Mouse (Mus musculus) liver, embryonic 15.5 days (tissue): ENCODE measurements around the gene Chmp5. TPM values are rescaled to one million over a fixed set of nuclear protein-coding genes. Genes with fewer than 3 reads are reported as not detected.
"Not testable (repeated sequence)": the region's sequence is repeated elsewhere in the genome, so short reads cannot be mapped to it uniquely, and the experiment has no call there.

Source experiments
- ATAC-seq: fragments of 200-750 bp; cut with Nextera tagmentation; 2 replicates; pipeline ENCODE4 v1.8.0; 2017; ENCODE audit warnings: moderate number of reproducible peaks, mild to moderate bottlenecking, moderate library complexity; ENCODE audit not compliant: insufficient read depth
- H3K27ac ChIP-seq: fragments of 300-500 bp; sonication (generic); replicated peaks from 2 replicates; pipeline ENCODE4 v1.5.1; 2015; ENCODE audit warnings: mild to moderate bottlenecking, inconsistent platforms
- H3K27me3 ChIP-seq: fragments of 300-500 bp; sonication (generic); 2 replicates; pipeline ENCODE4 v1.6.1; 2015; ENCODE audit warnings: mild to moderate bottlenecking, inconsistent platforms
- H3K36me3 ChIP-seq: fragments of 300-500 bp; sonication (generic); replicated peaks from 2 replicates; pipeline ENCODE4 v1.6.1; 2015; ENCODE audit warnings: moderate library complexity, mild to moderate bottlenecking, inconsistent platforms
- H3K4me1 ChIP-seq: fragments of 300-500 bp; sonication (generic); replicated peaks from 2 replicates; pipeline ENCODE4 v1.6.1; 2015; ENCODE audit warnings: inconsistent platforms
- H3K4me2 ChIP-seq: fragments of 300-500 bp; sonication (generic); 2 replicates; pipeline ENCODE4 v1.6.1; 2015; ENCODE audit warnings: moderate library complexity, mild to moderate bottlenecking, inconsistent platforms
- H3K4me3 ChIP-seq: fragments of 300-500 bp; sonication (generic); replicated peaks from 2 replicates; pipeline ENCODE4 v1.5.1; 2015; ENCODE audit warnings: mild to moderate bottlenecking, inconsistent platforms
- H3K9ac ChIP-seq: fragments of 300-500 bp; sonication (generic); 2 replicates; pipeline ENCODE4 v1.6.1; 2015; ENCODE audit warnings: moderate library complexity, mild to moderate bottlenecking, inconsistent platforms
- H3K9me3 ChIP-seq: fragments of 300-500 bp; sonication (generic); replicated peaks from 2 replicates; pipeline ENCODE4 v1.6.1; 2016; ENCODE audit warnings: inconsistent platforms
- WGBS: fragments of 180-500 bp; shearing (Covaris S2); methylation state at CpG from one replicate; pipeline ENCODE4 v1.1.7; 2015; ENCODE audit warnings: mixed read lengths; ENCODE audit not compliant: insufficient replicate concordance; 5-methylcytosine and 5-hydroxymethylcytosine counted together
- polyA plus RNA-seq: library from polyadenylated mRNA; unstranded; fragments of >200 nt; fragmentation: Nextera tagmentation; extraction: Ambion mirVana; gene quantifications from 2 replicates; pipeline ENCODE4 v1.2.1, GENCODE M21; 2015

Chmp5 gene
- polyA plus RNA-seq, 1 experiment from 2014 or later = 42.4 TPM

DNA sequence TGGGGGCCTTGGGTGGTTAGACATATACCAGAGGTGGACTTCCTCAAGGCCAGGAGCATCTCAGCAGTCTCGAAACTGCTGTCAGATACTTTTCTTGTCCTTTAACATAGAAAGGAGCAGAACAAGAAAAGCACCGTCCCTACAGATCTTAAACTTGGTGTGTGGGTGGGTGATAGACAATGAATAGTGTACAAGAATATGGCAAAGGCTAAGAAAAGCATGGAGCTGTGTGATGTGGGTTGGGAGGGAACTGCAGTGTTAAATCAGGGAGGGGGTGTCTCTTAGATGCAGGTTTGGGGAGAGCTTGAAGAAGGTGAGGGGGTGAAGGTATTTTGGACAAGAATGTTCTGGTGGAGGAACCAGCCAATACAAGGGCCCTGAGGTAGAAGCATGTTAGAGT lies 27.6 kb upstream of the Chmp5 start:
- Histone ChIP-seq H3K9me3 (no peaks in the 10 kb centered on the region), H3K4me1 (peaks cover 10% of the 10 kb centered on the region), H3K27ac (no peak overlapping the region), H3K27me3 (no peaks in the 10 kb centered on the region; the same call in 1 of the 2 replicates), H3K4me2 (no peak overlapping the region), H3K4me3 (no peak overlapping the region), H3K36me3 (no peaks in the 10 kb centered on the region), H3K9ac (no peak overlapping the region)
- no peak for ATAC-seq
- WGBS = 54% methylated on average over 2 of the region's 2 CpGs

- Histone ChIP-seq H3K4me2 (no peak overlapping the region), H3K9me3 (no peaks in the 10 kb centered on the region), H3K36me3 (no peaks in the 10 kb centered on the region), H3K27me3 (no peaks in the 10 kb centered on the region; the same call in 1 of the 2 replicates), H3K9ac (no peak overlapping the region), H3K4me3 (no peak overlapping the region), H3K4me1 (peaks cover 10% of the 10 kb centered on the region), H3K27ac (no peak overlapping the region)
- no peak for ATAC-seq
- WGBS = 62% methylated on average over 3 of the region's 3 CpGs
These were observed 26.9 kb upstream of the Chmp5 start for GRCm38 (mm10) chr4:40921288-40921687.

GRCm38 (mm10) chr4:40923087-40923651 lies 25.0 kb upstream of the Chmp5 start:
- Histone ChIP-seq H3K4me1 (peaks cover 10% of the 10 kb centered on the region), H3K27me3 (no peaks in the 10 kb centered on the region; the same call in 1 of the 2 replicates), H3K9ac (no peak overlapping the region), H3K9me3 (no peaks in the 10 kb centered on the region), H3K4me3 (no peak overlapping the region), H3K4me2 (no peak overlapping the region), H3K36me3 (no peaks in the 10 kb centered on the region), H3K27ac (no peak overlapping the region)
- 61% methylated on average over 6 of the region's 6 CpGs for WGBS
- ATAC-seq = no peak

DNA sequence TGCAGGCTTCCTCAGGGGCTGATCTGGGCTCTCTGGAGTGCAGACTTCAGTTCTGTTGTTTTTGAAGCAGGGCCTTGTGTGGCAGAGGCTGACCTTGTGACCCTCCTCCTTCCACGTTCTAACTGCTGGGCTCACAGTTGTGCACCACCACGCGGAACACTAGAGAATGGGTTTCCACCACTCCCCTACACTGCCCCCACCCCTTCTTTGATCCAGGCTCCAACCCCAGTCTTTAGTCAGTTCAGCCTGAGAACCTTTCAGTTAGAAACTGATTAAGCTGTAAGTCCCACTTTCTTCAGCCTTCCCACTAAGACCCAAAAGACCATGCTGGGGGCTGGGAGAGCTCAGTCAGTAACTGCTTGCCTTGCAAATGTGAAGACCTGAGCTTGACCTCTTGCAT lies 22.6 kb upstream of the Chmp5 start:
- H3K4me2 ChIP-seq = no peak overlapping the region
- no peaks in the 10 kb centered on the region; the same call in 1 of the 2 replicates for H3K27me3 ChIP-seq
- no peak overlapping the region for H3K27ac ChIP-seq
- no peak for ATAC-seq
- no peaks in the 10 kb centered on the region for H3K9me3 ChIP-seq
- no peak overlapping the region for H3K4me3 ChIP-seq
- WGBS = 60% methylated on average over 3 of the region's 3 CpGs
- H3K36me3 ChIP-seq = no peaks in the 10 kb centered on the region
- no peaks in the 10 kb centered on the region for H3K4me1 ChIP-seq
- H3K9ac ChIP-seq = no peak overlapping the region

- ATAC-seq = no peak
- 73% methylated on average over 7 of the region's 7 CpGs for WGBS
- H3K9ac ChIP-seq = no peak overlapping the region
- no peaks in the 10 kb centered on the region for H3K9me3 ChIP-seq
- H3K4me2 ChIP-seq = no peak overlapping the region
- H3K4me3 ChIP-seq = no peak overlapping the region
- no peaks in the 10 kb centered on the region for H3K27me3 ChIP-seq
- peaks cover 21% of the 10 kb centered on the region; the same call in 1 of the 2 replicates for H3K36me3 ChIP-seq
- H3K4me1 ChIP-seq = peaks cover 3% of the 10 kb centered on the region; the same call in 1 of the 2 replicates
- no peak overlapping the region for H3K27ac ChIP-seq
These were observed 19.2 kb upstream of the Chmp5 start for GRCm38 (mm10) chr4:40929046-40929445.

GRCm38 (mm10) chr4:40933694-40934093 lies 14.5 kb upstream of the Chmp5 start:
- H3K9ac ChIP-seq = no peak overlapping the region
- 77% methylated on average over 5 of the region's 5 CpGs for WGBS
- no peaks in the 10 kb centered on the region for H3K9me3 ChIP-seq
- no peak overlapping the region for H3K4me2 ChIP-seq
- no peaks in the 10 kb centered on the region for H3K27me3 ChIP-seq
- no peak overlapping the region for H3K27ac ChIP-seq
- peaks cover 62% of the 10 kb centered on the region for H3K36me3 ChIP-seq
- H3K4me3 ChIP-seq = no peak overlapping the region
- no peak for ATAC-seq
- H3K4me1 ChIP-seq = peaks cover 14% of the 10 kb centered on the region

- not testable (repeated sequence) for H3K27me3 ChIP-seq, H3K9ac ChIP-seq, H3K4me3 ChIP-seq, H3K9me3 ChIP-seq
- Histone ChIP-seq H3K27ac (0 out of 2 replicates have a peak overlapping the region, but pooled peaks have one; percentile 45), H3K4me2 (peak overlapping the region; percentile 25), H3K4me1 (peaks cover 14% of the 10 kb centered on the region), H3K36me3 (peaks cover 69% of the 10 kb centered on the region)
- peak; percentile 69 for ATAC-seq
- 57% methylated on average over 3 of the region's 3 CpGs for WGBS
These were observed 13.8 kb upstream of the Chmp5 start for GRCm38 (mm10) chr4:40934369-40934768.

DNA sequence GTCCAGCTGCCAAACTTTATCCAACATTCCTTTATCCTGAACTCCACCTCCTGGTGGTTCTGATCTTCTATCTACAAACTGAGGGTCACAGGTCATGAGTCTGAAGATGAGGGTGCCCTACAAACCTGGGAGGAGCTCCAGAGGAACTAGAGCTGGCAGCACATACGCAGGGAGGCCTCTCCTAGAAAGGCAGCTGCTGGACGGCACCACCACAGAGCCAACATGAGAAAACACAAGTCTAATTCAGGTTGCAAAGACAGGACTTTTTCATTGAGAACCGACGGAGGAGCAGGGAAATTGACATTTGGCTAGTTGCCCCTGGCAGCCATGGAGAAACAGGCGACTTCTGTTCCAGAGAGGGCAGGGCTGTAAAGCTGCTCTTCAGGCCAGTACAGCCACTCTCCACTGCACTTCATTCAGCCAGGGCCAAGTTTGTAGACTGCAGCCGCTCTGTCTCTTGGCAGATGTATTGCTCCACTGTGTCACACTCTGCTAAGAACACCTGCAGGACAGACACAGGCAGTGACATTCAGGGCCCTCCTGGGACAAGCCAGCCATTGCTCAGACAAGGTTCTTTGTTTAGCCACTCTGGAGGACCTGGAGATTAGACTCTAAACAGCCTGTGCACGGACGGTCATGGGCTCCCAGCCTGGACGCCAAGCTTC lies 11.9 kb upstream of the Chmp5 start:
- H3K27ac ChIP-seq = no peak overlapping the region
- no peak for ATAC-seq

GRCm38 (mm10) chr4:40938793-40939192 lies 9.4 kb upstream of the Chmp5 start:
- H3K9ac ChIP-seq = no peak overlapping the region
- WGBS = 88% methylated on average over 5 of the region's 5 CpGs
- H3K4me3 ChIP-seq = no peak overlapping the region
- H3K27ac ChIP-seq = no peak overlapping the region
- no peak overlapping the region for H3K4me2 ChIP-seq
- H3K4me1 ChIP-seq = peaks cover 32% of the 10 kb centered on the region
- no peaks in the 10 kb centered on the region for H3K9me3 ChIP-seq
- ATAC-seq = no peak
- H3K36me3 ChIP-seq = peaks cover 95% of the 10 kb centered on the region
- no peaks in the 10 kb centered on the region for H3K27me3 ChIP-seq

More for the DNA sequence above, 11.9 kb upstream of the Chmp5 start:
- Histone ChIP-seq H3K9me3 (no peaks in the 10 kb centered on the region), H3K9ac (no peak overlapping the region), H3K4me1 (peaks cover 14% of the 10 kb centered on the region), H3K4me3 (no peak overlapping the region), H3K4me2 (no peak overlapping the region), H3K36me3 (peaks cover 88% of the 10 kb centered on the region), H3K27me3 (no peaks in the 10 kb centered on the region)
- WGBS = 78% methylated on average over 9 of the region's 9 CpGs

DNA sequence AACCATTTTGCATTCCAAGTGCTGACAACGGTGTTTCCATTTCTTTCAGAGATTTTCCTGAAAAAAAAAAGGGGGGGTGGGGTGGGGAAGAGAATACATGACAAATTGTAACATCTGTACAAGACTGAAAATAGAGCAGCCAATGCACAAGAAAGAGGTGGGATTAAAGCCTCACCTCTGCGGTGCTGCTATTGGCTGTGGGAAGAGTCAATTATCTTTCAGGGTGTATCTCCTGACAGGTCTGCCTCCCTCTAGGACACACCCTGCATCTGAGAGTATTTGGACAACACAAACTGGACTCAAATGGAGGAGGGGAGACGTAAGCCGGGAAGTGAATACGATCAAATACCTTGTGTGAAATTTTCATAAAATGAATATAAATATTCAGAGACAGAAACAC lies 4.6 kb upstream of the Chmp5 start:
- Histone ChIP-seq H3K4me2 (no peak overlapping the region), H3K4me3 (no peak overlapping the region), H3K4me1 (peaks cover 48% of the 10 kb centered on the region), H3K9ac (no peak overlapping the region), H3K27ac (0 out of 2 replicates have a peak overlapping the region, but pooled peaks have one; percentile 19), H3K36me3 (peaks cover 73% of the 10 kb centered on the region), H3K9me3 (no peaks in the 10 kb centered on the region), H3K27me3 (no peaks in the 10 kb centered on the region)
- 84% methylated on average over 5 of the region's 5 CpGs for WGBS
- no peak for ATAC-seq

- no peaks in the 10 kb centered on the region for H3K9me3 ChIP-seq
- peaks cover 57% of the 10 kb centered on the region for H3K36me3 ChIP-seq
- H3K9ac ChIP-seq = peak overlapping the region; percentile 96
- peak overlapping the region; percentile 81 for H3K4me2 ChIP-seq
- 39% methylated on average over 7 of the region's 7 CpGs for WGBS
- H3K4me1 ChIP-seq = peaks cover 56% of the 10 kb centered on the region
- H3K4me3 ChIP-seq = peak overlapping the region; percentile 90
- peak overlapping the region; percentile 92 for H3K27ac ChIP-seq
- no peak for ATAC-seq
- H3K27me3 ChIP-seq = no peaks in the 10 kb centered on the region
These were observed 1.6 kb upstream of the Chmp5 start for GRCm38 (mm10) chr4:40946516-40947121.
